Mouse (Mus musculus) limb, embryonic 15.5 days (tissue): ENCODE measurements around the gene Ubap2. TPM values are rescaled to one million over a fixed set of nuclear protein-coding genes. Genes with fewer than 3 reads are reported as not detected.
A peak's percentile ranks its signal among the peaks of the same experiment; 100 is the strongest.

Source experiments
- ATAC-seq: fragments of 200-750 bp; cut with Nextera tagmentation; 2 replicates; pipeline ENCODE4 v1.8.0; 2017; ENCODE audit warnings: low read depth, moderate TSS enrichment; ENCODE audit not compliant: insufficient number of reproducible peaks, low FRiP score, low TSS enrichment
- H3K27ac ChIP-seq: fragments of 300-500 bp; sonication (generic); 2 replicates; pipeline ENCODE4 v1.5.1; 2015; ENCODE audit warnings: moderate library complexity, mild to moderate bottlenecking, inconsistent platforms
- H3K27me3 ChIP-seq: fragments of 300-500 bp; sonication (generic); 2 replicates; pipeline ENCODE4 v1.6.1; 2015; ENCODE audit warnings: inconsistent platforms
- H3K36me3 ChIP-seq: fragments of 300-500 bp; sonication (generic); 2 replicates; pipeline ENCODE4 v1.6.1; 2015; ENCODE audit warnings: inconsistent platforms
- H3K4me1 ChIP-seq: fragments of 300-500 bp; sonication (generic); 2 replicates; pipeline ENCODE4 v1.6.1; 2015; ENCODE audit warnings: inconsistent platforms
- H3K4me2 ChIP-seq: fragments of 300-500 bp; sonication (generic); 2 replicates; pipeline ENCODE4 v1.6.1; 2015; ENCODE audit warnings: mild to moderate bottlenecking, inconsistent platforms
- H3K4me3 ChIP-seq: fragments of 300-500 bp; sonication (generic); 2 replicates; pipeline ENCODE4 v1.5.1; 2015; ENCODE audit warnings: mild to moderate bottlenecking, inconsistent platforms
- H3K9ac ChIP-seq: fragments of 300-500 bp; sonication (generic); 2 replicates; pipeline ENCODE4 v1.6.1; 2015; ENCODE audit warnings: inconsistent platforms
- H3K9me3 ChIP-seq: fragments of 300-500 bp; sonication (generic); 2 replicates; pipeline ENCODE4 v1.6.1; 2016; ENCODE audit warnings: inconsistent platforms
- WGBS: fragments of 180-500 bp; shearing (Covaris S2); methylation state at CpG from one replicate; pipeline ENCODE4 v1.1.7; 2015; 5-methylcytosine and 5-hydroxymethylcytosine counted together
- polyA plus RNA-seq: library from polyadenylated mRNA; unstranded; fragments of >200 nt; fragmentation: Nextera tagmentation; extraction: Ambion mirVana; gene quantifications from 2 replicates; pipeline ENCODE4 v1.2.1, GENCODE M21; 2015

Gene Ubap2
- polyA plus RNA-seq, 1 experiment from 2014 or later: 56.9 TPM

- H3K4me1 ChIP-seq: peaks cover 5% of the 10 kb centered on the region; the same call in 1 of the 2 replicates
- no peak overlapping the region for H3K4me2 ChIP-seq
- no peaks in the 10 kb centered on the region for H3K9me3 ChIP-seq
- 88% methylated on average over 15 of the region's 15 CpGs for WGBS
- H3K4me3 ChIP-seq: no peak overlapping the region
- no peaks in the 10 kb centered on the region for H3K27me3 ChIP-seq
- H3K27ac ChIP-seq: no peak overlapping the region
- no peak overlapping the region for H3K9ac ChIP-seq
- peaks cover 97% of the 10 kb centered on the region for H3K36me3 ChIP-seq
- no peak for ATAC-seq
Measured at GRCm38 (mm10) chr4:41195328-41195727, 79.6 kb downstream of the Ubap2 start.

GRCm38 (mm10) chr4:41192544-41193512, 82.1 kb downstream of the Ubap2 start:
- H3K4me3 ChIP-seq: no peak overlapping the region
- 54% methylated on average over 14 of the region's 14 CpGs for WGBS
- no peak overlapping the region for H3K4me2 ChIP-seq
- no peak overlapping the region for H3K9ac ChIP-seq
- peaks cover 87% of the 10 kb centered on the region for H3K36me3 ChIP-seq
- H3K9me3 ChIP-seq: no peaks in the 10 kb centered on the region
- ATAC-seq: no peak
- H3K27ac ChIP-seq: peak overlapping the region; percentile 55
- peaks cover 5% of the 10 kb centered on the region; the same call in 1 of the 2 replicates for H3K4me1 ChIP-seq
- H3K27me3 ChIP-seq: no peaks in the 10 kb centered on the region

DNA sequence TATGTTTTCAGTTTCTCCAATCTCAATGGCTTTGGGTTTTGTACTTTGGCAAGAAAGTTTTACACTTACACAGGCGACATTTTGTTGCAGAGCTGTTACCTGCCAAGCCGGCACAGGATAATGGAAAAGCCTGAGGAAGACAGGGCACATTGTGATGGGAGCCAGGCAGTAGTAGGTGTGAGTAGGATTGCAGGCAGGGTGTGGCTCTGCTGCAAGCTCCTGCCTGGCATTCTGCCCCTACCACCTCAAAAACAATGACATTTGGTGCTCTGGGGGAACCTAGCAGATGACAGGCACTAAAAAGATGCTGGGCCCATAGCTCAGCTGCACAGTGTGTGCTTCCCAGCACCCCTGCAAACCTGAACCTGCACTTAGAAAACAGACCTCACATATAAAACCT, 85.1 kb downstream of the Ubap2 start:
- 84% methylated on average over 2 of the region's 2 CpGs for WGBS
- H3K36me3 ChIP-seq: peaks cover 66% of the 10 kb centered on the region
- H3K4me1 ChIP-seq: no peaks in the 10 kb centered on the region
- H3K9me3 ChIP-seq: no peaks in the 10 kb centered on the region
- no peaks in the 10 kb centered on the region for H3K27me3 ChIP-seq
- H3K4me3 ChIP-seq: no peak overlapping the region
- no peak overlapping the region for H3K27ac ChIP-seq
- H3K4me2 ChIP-seq: no peak overlapping the region
- ATAC-seq: no peak
- H3K9ac ChIP-seq: no peak overlapping the region

GRCm38 (mm10) chr4:41179825-41180725, 94.9 kb downstream of the Ubap2 start:
- no peak for ATAC-seq
- WGBS: 91% methylated on average over 15 of the region's 15 CpGs
- Histone ChIP-seq H3K9me3 (no peaks in the 10 kb centered on the region), H3K4me2 (no peak overlapping the region), H3K4me3 (no peak overlapping the region), H3K4me1 (no peaks in the 10 kb centered on the region), H3K27ac (no peak overlapping the region), H3K27me3 (no peaks in the 10 kb centered on the region), H3K36me3 (peaks cover 66% of the 10 kb centered on the region), H3K9ac (no peak overlapping the region)

GRCm38 (mm10) chr4:41174631-41175030, 100.3 kb downstream of the Ubap2 start:
- no peak for ATAC-seq
- no peak overlapping the region for H3K4me2 ChIP-seq
- no peaks in the 10 kb centered on the region for H3K9me3 ChIP-seq
- no peaks in the 10 kb centered on the region for H3K4me1 ChIP-seq
- WGBS: 78% methylated on average over 2 of the region's 2 CpGs
- no peak overlapping the region for H3K4me3 ChIP-seq
- no peaks in the 10 kb centered on the region for H3K27me3 ChIP-seq
- no peak overlapping the region for H3K27ac ChIP-seq
- no peak overlapping the region for H3K9ac ChIP-seq
- H3K36me3 ChIP-seq: peaks cover 40% of the 10 kb centered on the region

- H3K27ac ChIP-seq: no peak overlapping the region
- no peak overlapping the region for H3K9ac ChIP-seq
- no peak for ATAC-seq
- H3K9me3 ChIP-seq: no peaks in the 10 kb centered on the region
- H3K4me1 ChIP-seq: no peaks in the 10 kb centered on the region
- H3K36me3 ChIP-seq: peaks cover 24% of the 10 kb centered on the region
- 70% methylated on average over 2 of the region's 2 CpGs for WGBS
- no peak overlapping the region for H3K4me2 ChIP-seq
- no peaks in the 10 kb centered on the region for H3K27me3 ChIP-seq
- H3K4me3 ChIP-seq: no peak overlapping the region
Measured at GRCm38 (mm10) chr4:41170970-41171369, 104.0 kb downstream of the Ubap2 start.

DNA sequence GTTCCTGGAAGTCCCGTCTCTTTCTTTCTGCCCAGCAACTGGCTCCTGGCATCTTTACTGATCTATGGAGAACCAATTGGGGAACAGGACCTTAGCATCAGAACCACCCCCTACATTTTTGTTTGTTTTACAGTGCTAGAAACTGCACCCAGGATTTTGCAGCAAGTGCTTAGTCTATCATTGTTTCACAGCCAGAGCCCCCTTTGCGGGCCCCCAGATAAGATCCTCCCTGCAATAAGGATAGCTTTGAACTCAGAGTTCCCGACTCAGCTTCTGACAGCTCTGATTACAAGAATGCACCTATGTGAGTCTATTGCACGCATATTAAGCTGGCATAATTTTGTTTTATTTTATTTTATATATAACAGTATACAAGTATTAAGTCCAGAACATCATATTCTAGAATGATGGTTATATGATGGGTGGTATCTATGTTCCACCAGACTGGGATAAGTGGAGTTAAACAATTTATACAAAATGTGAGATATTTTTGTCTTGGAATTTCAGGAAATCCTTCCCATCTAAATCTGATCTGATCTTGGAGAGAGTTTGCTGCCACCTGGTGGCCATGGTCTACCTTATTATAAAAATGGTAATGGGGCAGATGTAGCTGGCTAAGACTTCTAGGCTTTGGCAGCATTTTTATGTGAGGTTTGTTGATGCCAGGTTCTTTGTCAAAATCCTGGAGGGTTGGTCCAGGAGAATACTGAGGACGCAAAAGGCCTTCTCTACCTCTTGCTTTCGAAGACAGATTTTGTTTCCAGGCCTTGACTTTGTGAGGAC, 109.1 kb downstream of the Ubap2 start:
- H3K36me3 ChIP-seq: peaks cover 15% of the 10 kb centered on the region
- H3K9me3 ChIP-seq: no peaks in the 10 kb centered on the region
- no peak overlapping the region for H3K4me3 ChIP-seq
- no peaks in the 10 kb centered on the region for H3K27me3 ChIP-seq
- no peak overlapping the region for H3K9ac ChIP-seq
- H3K4me1 ChIP-seq: peaks cover 4% of the 10 kb centered on the region
- no peak for ATAC-seq
- WGBS: 69% methylated on average over 6 of the region's 6 CpGs
- peak overlapping the region; percentile 47; the same call in 1 of the 2 replicates for H3K27ac ChIP-seq
- H3K4me2 ChIP-seq: no peak overlapping the region

DNA sequence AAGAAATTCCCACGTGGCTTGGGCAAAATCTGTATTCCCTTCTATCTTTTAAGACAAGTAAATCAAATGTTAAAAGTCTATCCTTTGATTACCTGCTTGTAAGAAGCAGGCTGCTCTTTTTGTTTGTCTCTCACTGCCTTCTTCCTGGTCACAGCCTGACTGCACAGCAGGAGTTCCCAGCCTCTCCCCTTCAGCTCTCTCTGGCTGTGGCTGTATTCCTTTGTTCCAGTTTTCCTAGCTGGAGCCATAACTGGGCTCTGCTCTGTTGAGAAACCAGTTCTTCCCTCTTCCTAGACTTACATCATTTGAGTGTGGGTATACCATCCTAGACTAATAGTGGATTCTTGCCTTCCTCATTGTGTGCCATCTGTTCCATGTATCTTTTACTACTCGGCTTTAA, 110.0 kb downstream of the Ubap2 start:
- H3K4me2 ChIP-seq: no peak overlapping the region
- peaks cover 4% of the 10 kb centered on the region for H3K4me1 ChIP-seq
- ATAC-seq: no peak
- H3K27me3 ChIP-seq: no peaks in the 10 kb centered on the region
- H3K9me3 ChIP-seq: no peaks in the 10 kb centered on the region
- H3K9ac ChIP-seq: no peak overlapping the region
- H3K27ac ChIP-seq: peak overlapping the region; percentile 47; the same call in 1 of the 2 replicates
- 21% methylated on average over 2 of the region's 2 CpGs for WGBS
- H3K4me3 ChIP-seq: no peak overlapping the region
- peaks cover 12% of the 10 kb centered on the region for H3K36me3 ChIP-seq

- no peak overlapping the region for H3K4me2 ChIP-seq
- peaks cover 4% of the 10 kb centered on the region for H3K4me1 ChIP-seq
- H3K9ac ChIP-seq: no peak overlapping the region
- no peaks in the 10 kb centered on the region for H3K27me3 ChIP-seq
- H3K36me3 ChIP-seq: no peaks in the 10 kb centered on the region
- WGBS: 95% methylated on average over 3 of the region's 3 CpGs
- no peak overlapping the region for H3K4me3 ChIP-seq
- H3K9me3 ChIP-seq: no peaks in the 10 kb centered on the region
- H3K27ac ChIP-seq: no peak overlapping the region
- no peak for ATAC-seq
Measured at GRCm38 (mm10) chr4:41161232-41161631, 113.7 kb downstream of the Ubap2 start.

- no peak overlapping the region for H3K9ac ChIP-seq
- 96% methylated on average over 1 of the region's 1 CpGs for WGBS
- ATAC-seq: no peak
- no peaks in the 10 kb centered on the region for H3K27me3 ChIP-seq
- H3K27ac ChIP-seq: no peak overlapping the region
- no peaks in the 10 kb centered on the region for H3K9me3 ChIP-seq
- H3K36me3 ChIP-seq: no peaks in the 10 kb centered on the region
- no peak overlapping the region for H3K4me3 ChIP-seq
- no peaks in the 10 kb centered on the region for H3K4me1 ChIP-seq
- no peak overlapping the region for H3K4me2 ChIP-seq
Measured at GRCm38 (mm10) chr4:41158251-41158650, 116.7 kb downstream of the Ubap2 start.

DNA sequence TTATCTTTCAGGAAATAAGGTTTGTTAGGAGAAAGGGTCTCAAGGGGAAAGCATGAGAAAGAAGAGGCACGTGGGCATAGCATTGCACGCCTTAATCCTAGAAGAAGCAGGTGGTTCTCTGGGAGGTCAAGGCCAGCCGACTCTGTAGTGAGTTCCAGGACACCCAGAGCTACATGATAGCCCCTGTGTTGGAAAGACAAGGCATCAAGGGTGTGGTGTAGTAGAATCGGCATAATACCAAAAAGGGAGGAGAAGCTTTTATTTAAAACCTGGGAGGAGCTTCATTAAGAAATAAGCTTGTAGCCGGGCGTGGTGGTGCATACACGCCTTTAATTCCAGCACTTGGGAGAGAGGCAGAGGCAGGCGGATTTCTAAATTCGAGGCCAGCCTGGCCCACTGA, 118.0 kb downstream of the Ubap2 start:
- 80% methylated on average over 9 of the region's 9 CpGs for WGBS
- Histone ChIP-seq H3K36me3 (no peaks in the 10 kb centered on the region), H3K4me1 (no peaks in the 10 kb centered on the region), H3K9ac (no peak overlapping the region), H3K4me2 (no peak overlapping the region), H3K27me3 (no peaks in the 10 kb centered on the region), H3K4me3 (no peak overlapping the region), H3K27ac (no peak overlapping the region), H3K9me3 (no peaks in the 10 kb centered on the region)
- ATAC-seq: no peak
